Mouse (Mus musculus): ENCODE measurements around the gene Acrbp. TPM values are rescaled to one million over a fixed set of nuclear protein-coding genes. Genes with fewer than 3 reads are reported as not detected.

Gene Acrbp
- 24.3 and 28.5 TPM in 2 replicates for polyA plus RNA-seq (2012; rRNA removed)

GRCm38 (mm10) chr6:125049678-125050077 is at the start of gene Acrbp:
Gene Acrbp, plus strand, starts transcription at chr6:125049689.

GRCm38 (mm10) chr6:125009129-125009180 is 40.5 kb upstream of the Acrbp start, which contains the start of gene Zfp384:
Gene Zfp384, plus strand, starts transcription at chr6:125009145.

GRCm38 (mm10) chr6:125039533-125040153 is 9.8 kb upstream of the Acrbp start, which contains the start of gene Ing4:
Gene Ing4, plus strand, starts transcription at chr6:125039760.

DNA sequence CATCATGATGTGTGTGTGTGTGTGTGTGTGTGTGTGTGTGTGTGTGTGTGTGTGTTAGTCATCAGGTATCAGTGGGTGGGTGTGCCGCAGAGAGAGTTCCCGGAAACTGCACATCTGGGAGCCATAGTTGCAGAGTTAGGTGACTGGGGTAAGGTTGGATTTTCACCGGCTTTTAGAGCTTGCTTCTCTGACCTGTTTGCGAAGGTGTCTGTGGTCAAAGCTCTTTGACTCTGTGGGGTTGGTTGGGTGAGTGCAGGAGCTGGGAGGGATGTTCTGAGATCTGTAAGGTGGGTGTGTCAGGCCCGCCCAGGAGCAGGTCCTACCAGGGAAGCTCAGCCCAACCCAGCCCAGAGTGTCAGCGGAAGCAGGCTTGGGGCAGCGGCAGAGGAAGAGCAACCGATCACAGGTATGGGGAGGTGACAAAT is 18.1 kb downstream of the Acrbp start, which contains the start of gene Lpar5:
Gene Lpar5, plus strand, starts transcription at position 350 of the 425 bp plus-strand sequence.

GRCm38 (mm10) chr6:125095391-125096278 is 46.1 kb downstream of the Acrbp start, which contains the start of gene Chd4:
Gene Chd4, plus strand, starts transcription at chr6:125095981.

Other genes with a start within 250 kb of the Acrbp start
- 4.8 and 7.0 TPM in 2 replicates for gene Spsb2, start 241.0 kb upstream of the Acrbp start, polyA plus RNA-seq (2012; rRNA removed)
- gene Tpi1, start 235.4 kb upstream of the Acrbp start, polyA plus RNA-seq (2012; rRNA removed) = 410 and 448 TPM in 2 replicates
- gene Usp5, start 220.2 kb upstream of the Acrbp start, polyA plus RNA-seq (2012; rRNA removed) = 147 and 151 TPM in 2 replicates
- 23.5 and 24.3 TPM in 2 replicates for gene Cdca3, start 220.1 kb upstream of the Acrbp start, polyA plus RNA-seq (2012; rRNA removed)
- 0.63 and 2.5 TPM in 2 replicates for gene Gnb3, start 209.4 kb upstream of the Acrbp start, polyA plus RNA-seq (2012; rRNA removed)
- gene P3h3, start 191.9 kb upstream of the Acrbp start, polyA plus RNA-seq (2012; rRNA removed) = 140 and 149 TPM in 2 replicates
- 132 and 136 TPM in 2 replicates for gene Gpr162, start 185.7 kb upstream of the Acrbp start, polyA plus RNA-seq (2012; rRNA removed)
- gene Cd4, start 161.5 kb upstream of the Acrbp start, polyA plus RNA-seq (2012; rRNA removed) = 0.13 and 0.17 TPM in 2 replicates
- 2.9 and 3.3 TPM in 2 replicates for gene Lag3, start 138.0 kb upstream of the Acrbp start, polyA plus RNA-seq (2012; rRNA removed)
- 1,878 and 2,539 TPM in 2 replicates for gene Ptms, start 129.6 kb upstream of the Acrbp start, polyA plus RNA-seq (2012; rRNA removed)
- gene Mlf2, start 118.3 kb upstream of the Acrbp start, polyA plus RNA-seq (2012; rRNA removed) = 582 and 592 TPM in 2 replicates
- 141 and 143 TPM in 2 replicates for gene Cops7a, start 84.2 kb upstream of the Acrbp start, polyA plus RNA-seq (2012; rRNA removed)
- 66.2 and 72.7 TPM in 2 replicates for gene Pianp, start 53.0 kb upstream of the Acrbp start, polyA plus RNA-seq (2012; rRNA removed)
- gene Zfp384, start 40.5 kb upstream of the Acrbp start, polyA plus RNA-seq (2012; rRNA removed) = 71.6 and 74.2 TPM in 2 replicates
- 120 and 130 TPM in 2 replicates for gene Ing4, start 9.9 kb upstream of the Acrbp start, polyA plus RNA-seq (2012; rRNA removed)
- 0.82 and 0.98 TPM in 2 replicates for gene Lpar5, start 18.2 kb downstream of the Acrbp start, polyA plus RNA-seq (2012; rRNA removed)
- gene Chd4, start 46.3 kb downstream of the Acrbp start, polyA plus RNA-seq (2012; rRNA removed) = 65.2 and 67.5 TPM in 2 replicates
- 34.2 and 34.6 TPM in 2 replicates for gene Nop2, start 82.2 kb downstream of the Acrbp start, polyA plus RNA-seq (2012; rRNA removed)
- 28.2 and 29.8 TPM in 2 replicates for gene Iffo1, start 95.6 kb downstream of the Acrbp start, polyA plus RNA-seq (2012; rRNA removed)
- gene Gapdh, start 116.8 kb downstream of the Acrbp start, polyA plus RNA-seq (2012; rRNA removed) = 3,044 and 3,218 TPM in 2 replicates
- gene Ncapd2, start 142.0 kb downstream of the Acrbp start, polyA plus RNA-seq (2012; rRNA removed) = 95.0 and 104 TPM in 2 replicates
- gene Mrpl51, start 142.1 kb downstream of the Acrbp start, polyA plus RNA-seq (2012; rRNA removed) = 54.1 and 59.6 TPM in 2 replicates
- 26.6 and 33.8 TPM in 2 replicates for gene Vamp1, start 165.9 kb downstream of the Acrbp start, polyA plus RNA-seq (2012; rRNA removed)
- gene Tapbpl, start 182.2 kb downstream of the Acrbp start, polyA plus RNA-seq (2012; rRNA removed) = 4.2 and 4.4 TPM in 2 replicates
- 0.06 and 0.20 TPM in 2 replicates for gene Cd27, start 187.3 kb downstream of the Acrbp start, polyA plus RNA-seq (2012; rRNA removed)
- not detected in 2 replicates for gene Tuba3a, start 236.4 kb downstream of the Acrbp start, polyA plus RNA-seq (2012; rRNA removed)